Mouse (Mus musculus) midbrain, embryonic 11.5 days (tissue): ENCODE results near the gene Tmem42. TPM values are rescaled to one million over a fixed set of nuclear protein-coding genes. Genes with fewer than 3 reads are reported as not detected.

Experiments used
- ATAC-seq: fragments of 200-750 bp; cut with Nextera tagmentation; 2 replicates; pipeline ENCODE4 v1.8.0; 2017; ENCODE audit warnings: moderate TSS enrichment, moderate library complexity; ENCODE audit not compliant: low FRiP score
- DNase-seq: peaks from one replicate; pipeline ENCODE4 v3.0.0; 2015; ENCODE audit warnings: low spot score; ENCODE audit errors: missing footprints
- H3K27ac ChIP-seq: fragments of 300-500 bp; sonication (generic); 2 replicates; pipeline ENCODE4 v1.5.1; 2014; ENCODE audit warnings: low read depth, low read length
- H3K27me3 ChIP-seq: fragments of 300-500 bp; sonication (generic); 2 replicates; pipeline ENCODE4 v1.6.1; 2014; ENCODE audit warnings: mild to moderate bottlenecking, low read length, moderate library complexity, mixed read lengths; ENCODE audit not compliant: control insufficient read depth, insufficient read depth
- H3K36me3 ChIP-seq: fragments of 300-500 bp; sonication (generic); 2 replicates; pipeline ENCODE4 v1.6.1; 2014; ENCODE audit warnings: mild to moderate bottlenecking, low read length, moderate library complexity, mixed read lengths; ENCODE audit not compliant: control insufficient read depth, insufficient read depth
- H3K4me1 ChIP-seq: fragments of 300-500 bp; sonication (generic); 2 replicates; pipeline ENCODE4 v1.6.1; 2014; ENCODE audit warnings: low read length; ENCODE audit not compliant: control insufficient read depth, insufficient read depth
- H3K4me2 ChIP-seq: fragments of 300-500 bp; sonication (generic); 2 replicates; pipeline ENCODE4 v1.6.1; 2014; ENCODE audit warnings: mild to moderate bottlenecking, moderate library complexity
- H3K4me3 ChIP-seq: fragments of 300-500 bp; sonication (generic); 2 replicates; pipeline ENCODE4 v1.5.1; 2014; ENCODE audit warnings: low read depth, low read length
- H3K9ac ChIP-seq: fragments of 300-500 bp; sonication (generic); 2 replicates; pipeline ENCODE4 v1.6.1; 2014; ENCODE audit warnings: low read length
- H3K9me3 ChIP-seq: fragments of 300-500 bp; sonication (generic); 2 replicates; pipeline ENCODE4 v1.6.1; 2016; ENCODE audit warnings: low read length; ENCODE audit not compliant: control insufficient read depth
- WGBS: fragments of 180-500 bp; shearing (Covaris S2); extraction: QIAGEN DNeasy Blood & Tissue Kit; methylation state at CpG from one replicate; pipeline ENCODE4 v1.1.7; 2014; 5-methylcytosine and 5-hydroxymethylcytosine counted together
- polyA plus RNA-seq: library from polyadenylated mRNA; unstranded; fragments of >200 nt; fragmentation: Nextera tagmentation; extraction: Ambion mirVana; gene quantifications from 2 replicates; pipeline ENCODE4 v1.2.1, GENCODE M21; 2014

Tmem42 gene
- polyA plus RNA-seq, 1 experiment from 2014 or later: 23.1 TPM

DNA sequence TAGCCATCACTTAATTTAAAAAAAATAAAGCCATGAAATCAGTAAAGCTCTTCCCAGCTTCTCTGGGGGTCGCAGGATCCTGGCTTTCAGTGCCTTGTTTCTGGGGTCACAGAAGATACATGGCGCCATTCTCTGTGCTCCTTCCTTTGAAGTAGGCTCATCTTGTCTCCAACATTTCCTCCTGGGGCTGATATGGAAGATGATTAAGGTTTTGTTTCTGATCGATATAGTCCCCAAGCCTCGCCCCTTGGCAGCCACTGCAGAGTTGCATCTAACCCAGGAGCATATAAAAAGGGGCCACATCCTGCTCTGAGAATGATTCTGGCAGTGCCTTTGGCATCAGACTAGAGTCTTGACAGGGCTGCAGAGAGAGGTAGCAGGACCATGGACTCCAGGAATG lies 13.3 kb downstream of the Tmem42 start, which contains the start of gene Tgm4:
Gene Tgm4 (plus strand): TSS at position 301 of the 400 bp plus-strand sequence.
- ATAC-seq (no peak), DNase-seq (no peak)
- 85% methylated on average over 4 of the region's 4 CpGs for WGBS

DNA sequence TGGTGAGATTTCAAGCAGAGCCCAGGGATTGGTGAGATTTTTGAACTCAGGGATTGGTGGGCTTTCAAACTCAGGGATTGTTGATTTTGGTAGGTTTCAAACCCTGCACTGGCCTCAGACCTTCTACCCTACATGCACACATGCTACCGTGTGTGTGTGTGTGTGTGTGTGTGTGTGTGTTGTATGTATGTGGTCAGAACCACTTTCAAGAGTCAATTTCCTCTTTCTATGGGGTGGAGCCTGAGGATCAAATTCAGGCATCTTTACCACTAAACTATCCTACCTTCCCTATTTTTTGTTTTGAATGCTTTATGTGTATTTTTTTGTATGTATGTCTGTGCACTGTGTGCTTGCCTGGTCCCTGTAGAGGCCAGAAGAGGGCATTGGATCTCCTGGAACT lies 26.5 kb downstream of the Tmem42 start:
- ATAC-seq (no peak), DNase-seq (no peak)
- Histone ChIP-seq H3K4me2 (no peak overlapping the region), H3K9me3 (no peaks in the 10 kb centered on the region), H3K36me3 (no peaks in the 10 kb centered on the region), H3K4me3 (no peak overlapping the region), H3K4me1 (no peaks in the 10 kb centered on the region), H3K27me3 (no peaks in the 10 kb centered on the region), H3K27ac (no peak overlapping the region), H3K9ac (no peak overlapping the region)
- 95% methylated on average over 1 of the region's 1 CpGs for WGBS

More for the DNA sequence above, 13.3 kb downstream of the Tmem42 start, which contains the start of gene Tgm4:
- no peak within 1 kb of the TSS for H3K4me2 ChIP-seq
- no peaks in the 10 kb centered on the region for H3K27me3 ChIP-seq
- H3K27ac ChIP-seq: no peak within 1 kb of the TSS
- no peaks in the 10 kb centered on the region for H3K4me1 ChIP-seq
- no peaks in the 10 kb centered on the region for H3K36me3 ChIP-seq
- H3K4me3 ChIP-seq: no peak within 1 kb of the TSS
- H3K9ac ChIP-seq: no peak within 1 kb of the TSS
- H3K9me3 ChIP-seq: no peaks in the 10 kb centered on the region

DNA sequence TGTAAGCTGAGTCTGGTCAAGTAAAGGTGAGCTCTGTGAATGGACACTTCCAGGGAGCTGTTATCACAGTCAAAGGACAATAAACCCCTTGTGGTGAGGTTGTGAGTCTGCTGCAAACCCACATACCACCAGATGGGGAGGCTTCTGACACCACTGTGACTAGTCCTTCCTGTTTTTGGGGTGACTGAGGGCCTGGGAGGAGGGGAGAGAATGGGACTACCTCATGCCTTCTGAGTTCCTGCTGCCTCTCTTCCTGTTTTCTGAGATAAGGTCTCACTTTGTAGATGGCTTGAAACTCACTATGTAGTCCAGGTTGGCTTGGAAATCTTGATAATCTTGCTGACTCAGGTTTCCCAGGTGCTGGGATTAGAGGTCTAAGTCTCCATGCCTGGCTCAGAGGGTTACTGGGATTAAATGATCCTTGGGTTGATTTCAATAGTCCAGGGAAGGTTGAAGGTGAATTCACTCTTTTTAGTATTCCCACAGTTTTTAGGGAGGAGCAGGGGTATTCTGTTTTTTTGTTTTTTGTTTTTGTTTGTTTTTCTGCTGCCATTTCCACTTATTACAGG lies 37.7 kb downstream of the Tmem42 start:
- no peaks in the 10 kb centered on the region for H3K36me3 ChIP-seq
- no peak overlapping the region for H3K9ac ChIP-seq
- DNase-seq (no peak), ATAC-seq (no peak)
- H3K27ac ChIP-seq: no peak overlapping the region
- H3K27me3 ChIP-seq: no peaks in the 10 kb centered on the region
- no peaks in the 10 kb centered on the region for H3K9me3 ChIP-seq
- H3K4me3 ChIP-seq: no peak overlapping the region
- H3K4me2 ChIP-seq: no peak overlapping the region
- H3K4me1 ChIP-seq: no peaks in the 10 kb centered on the region

DNA sequence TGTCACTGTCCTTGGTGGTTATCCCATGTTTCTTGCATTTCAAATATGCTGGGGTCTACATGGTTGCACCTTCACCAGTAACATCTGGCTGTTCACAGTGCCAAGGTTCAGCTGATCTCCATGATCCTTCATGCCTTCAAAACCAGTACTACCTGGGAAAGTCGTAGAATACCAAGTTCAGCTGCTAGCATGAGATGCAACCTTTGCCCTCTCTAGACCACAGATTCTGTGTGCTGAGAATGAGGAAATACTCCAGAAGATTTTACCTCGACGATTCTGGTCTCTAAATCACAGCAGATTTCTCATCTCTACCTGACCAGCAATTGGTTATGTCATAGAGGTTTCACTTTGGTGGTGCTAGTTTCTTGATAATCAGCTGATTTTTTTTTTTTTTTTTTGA lies 39.0 kb downstream of the Tmem42 start:
- Histone ChIP-seq H3K4me3 (no peak overlapping the region), H3K4me2 (no peak overlapping the region), H3K27ac (no peak overlapping the region), H3K4me1 (no peaks in the 10 kb centered on the region), H3K36me3 (no peaks in the 10 kb centered on the region), H3K27me3 (no peaks in the 10 kb centered on the region), H3K9me3 (no peaks in the 10 kb centered on the region), H3K9ac (no peak overlapping the region)
- ATAC-seq (no peak), DNase-seq (no peak)
- WGBS: 90% methylated on average over 3 of the region's 3 CpGs

Other genes with a start within 250 kb of the Tmem42 start
- 5.7 and 5.8 TPM in 2 replicates for gene Tcaim, start 215.8 kb upstream of the Tmem42 start, polyA plus RNA-seq
- gene Gm35549, start 177.3 kb upstream of the Tmem42 start, polyA plus RNA-seq: 0.38 TPM in 1 of 2 replicates, not detected in the other
- gene Zfp445, start 155.3 kb upstream of the Tmem42 start, polyA plus RNA-seq: 78.9 and 79.9 TPM in 2 replicates
- 2.6 and 3.3 TPM in 2 replicates for gene Zkscan7, start 135.6 kb upstream of the Tmem42 start, polyA plus RNA-seq
- gene Zfp105, start 98.3 kb upstream of the Tmem42 start, polyA plus RNA-seq: 35.1 and 36.5 TPM in 2 replicates
- gene 1110059G10Rik, start 70.3 kb upstream of the Tmem42 start, polyA plus RNA-seq: 37.0 and 38.9 TPM in 2 replicates
- 61.6 and 67.8 TPM in 2 replicates for gene Kif15, start 70.3 kb upstream of the Tmem42 start, polyA plus RNA-seq
- gene Tgm4, start 13.4 kb downstream of the Tmem42 start, polyA plus RNA-seq: 0.38 and 0.43 TPM in 2 replicates
- gene Zdhhc3, start 91.9 kb downstream of the Tmem42 start, polyA plus RNA-seq: 60.3 and 68.4 TPM in 2 replicates
- gene Exosc7, start 91.9 kb downstream of the Tmem42 start, polyA plus RNA-seq: 115 and 129 TPM in 2 replicates
- gene Clec3b, start 129.6 kb downstream of the Tmem42 start, polyA plus RNA-seq: not detected in 2 replicates
- gene Cdcp1, start 194.7 kb downstream of the Tmem42 start, polyA plus RNA-seq: 0.11 and 0.29 TPM in 2 replicates
- 4.6 and 7.0 TPM in 2 replicates for gene Tmem158, start 239.4 kb downstream of the Tmem42 start, polyA plus RNA-seq